Mouse (Mus musculus) stomach, embryonic 14.5 days (tissue): ENCODE results near the gene Tril. TPM values are rescaled to one million over a fixed set of nuclear protein-coding genes. Genes with fewer than 3 reads are reported as not detected.

Source experiments
- ATAC-seq: fragments of 200-750 bp; cut with Nextera tagmentation; 2 replicates; pipeline ENCODE4 v1.8.0; 2017; ENCODE audit warnings: low read depth, moderate TSS enrichment; ENCODE audit not compliant: insufficient number of reproducible peaks, insufficient read depth, low FRiP score
- H3K27ac ChIP-seq: fragments of 300-500 bp; sonication (generic); 2 replicates; pipeline ENCODE4 v1.5.1; 2014; ENCODE audit warnings: mild to moderate bottlenecking, low read length, moderate library complexity, mixed read lengths
- H3K27me3 ChIP-seq: fragments of 300-500 bp; sonication (generic); 2 replicates; pipeline ENCODE4 v1.6.1; 2014; ENCODE audit warnings: low read length, control low read depth, mixed read lengths; ENCODE audit not compliant: control insufficient read depth, insufficient read depth
- H3K36me3 ChIP-seq: fragments of 300-500 bp; sonication (generic); 2 replicates; pipeline ENCODE4 v1.6.1; 2014; ENCODE audit warnings: mild to moderate bottlenecking, control low read depth, low read length, moderate library complexity, mixed read lengths; ENCODE audit not compliant: control insufficient read depth, insufficient read depth
- H3K4me1 ChIP-seq: fragments of 300-500 bp; sonication (generic); 2 replicates; pipeline ENCODE4 v1.6.1; 2014; ENCODE audit warnings: low read length, control low read depth, mixed read lengths; ENCODE audit not compliant: control insufficient read depth, insufficient read depth
- H3K4me2 ChIP-seq: fragments of 300-500 bp; sonication (generic); replicated peaks from 2 replicates; pipeline ENCODE4 v1.6.1; 2014; ENCODE audit warnings: low read depth, low read length, control low read depth
- H3K4me3 ChIP-seq: fragments of 300-500 bp; sonication (generic); 2 replicates; pipeline ENCODE4 v1.5.1; 2014; ENCODE audit warnings: low read depth, low read length, control low read depth
- H3K9ac ChIP-seq: fragments of 300-500 bp; sonication (generic); replicated peaks from 2 replicates; pipeline ENCODE4 v1.6.1; 2014; ENCODE audit warnings: low read depth, mild to moderate bottlenecking, control low read depth, low read length, moderate library complexity, mixed read lengths
- H3K9me3 ChIP-seq: fragments of 300-500 bp; sonication (generic); 2 replicates; pipeline ENCODE4 v1.6.1; 2016; ENCODE audit warnings: low read depth, low read length, control low read depth; ENCODE audit not compliant: control insufficient read depth
- WGBS: fragments of 180-500 bp; shearing (Covaris S2); extraction: QIAGEN DNeasy Blood & Tissue Kit; methylation state at CpG from one replicate; pipeline ENCODE4 v1.1.7; 2014; 5-methylcytosine and 5-hydroxymethylcytosine counted together
- polyA plus RNA-seq: library from polyadenylated mRNA; unstranded; fragments of >200 nt; fragmentation: Nextera tagmentation; extraction: Ambion mirVana; gene quantifications from 2 replicates; pipeline ENCODE4 v1.2.1, GENCODE M21; 2014

Gene Tril
- polyA plus RNA-seq, 1 experiment from 2014 or later, result 24.0 TPM

GRCm38 (mm10) chr6:53844626-53845025 is 24.0 kb upstream of the Tril start:
- Histone ChIP-seq H3K36me3 (no peaks in the 10 kb centered on the region), H3K4me2 (no peak overlapping the region), H3K27me3 (no peaks in the 10 kb centered on the region), H3K4me3 (no peak overlapping the region), H3K9ac (no peak overlapping the region), H3K9me3 (no peaks in the 10 kb centered on the region), H3K4me1 (no peaks in the 10 kb centered on the region), H3K27ac (no peak overlapping the region)
- 96% methylated on average over 17 of the region's 17 CpGs for WGBS
- ATAC-seq, result no peak

- Histone ChIP-seq H3K4me2 (no peak overlapping the region), H3K36me3 (no peaks in the 10 kb centered on the region), H3K4me1 (no peaks in the 10 kb centered on the region), H3K9ac (no peak overlapping the region), H3K27ac (no peak overlapping the region), H3K27me3 (no peaks in the 10 kb centered on the region), H3K9me3 (peaks cover 2% of the 10 kb centered on the region; the same call in 1 of the 2 replicates), H3K4me3 (no peak overlapping the region)
- WGBS, result 55% methylated on average over 4 of the region's 4 CpGs
- no peak for ATAC-seq
These were observed 4.6 kb upstream of the Tril start for GRCm38 (mm10) chr6:53825213-53825612.

GRCm38 (mm10) chr6:53821041-53821501 is 441 bp upstream of the Tril start:
- Histone ChIP-seq H3K4me2 (peak overlapping the region; percentile 47), H3K27me3 (no peaks in the 10 kb centered on the region), H3K9me3 (no peaks in the 10 kb centered on the region), H3K4me1 (peaks cover 12% of the 10 kb centered on the region; the same call in 1 of the 2 replicates), H3K9ac (peak overlapping the region; percentile 56), H3K27ac (peak overlapping the region; percentile 98), H3K4me3 (peak overlapping the region; percentile 68), H3K36me3 (no peaks in the 10 kb centered on the region)
- ATAC-seq, result no peak
- 4% methylated on average over 18 of the region's 18 CpGs for WGBS

- no peaks in the 10 kb centered on the region for H3K27me3 ChIP-seq
- H3K9ac ChIP-seq, result peak overlapping the region; percentile 56
- no peaks in the 10 kb centered on the region for H3K9me3 ChIP-seq
- H3K36me3 ChIP-seq, result no peaks in the 10 kb centered on the region
- peak overlapping the region; percentile 68 for H3K4me3 ChIP-seq
- H3K27ac ChIP-seq, result peak overlapping the region; percentile 98
- 0 out of 2 replicates have a peak, but pooled peaks have one; percentile 11 for ATAC-seq
- WGBS, result under 1% methylated on average over 64 of the region's 64 CpGs
- peaks cover 12% of the 10 kb centered on the region; the same call in 1 of the 2 replicates for H3K4me1 ChIP-seq
- H3K4me2 ChIP-seq, result peak overlapping the region; percentile 47
These were observed 707 bp downstream of the Tril start for GRCm38 (mm10) chr6:53819761-53820485.

- peak overlapping the region; percentile 98; the same call in 1 of the 2 replicates for H3K27ac ChIP-seq
- H3K4me1 ChIP-seq, result peaks cover 12% of the 10 kb centered on the region; the same call in 1 of the 2 replicates
- ATAC-seq, result peak; percentile 34
- H3K9ac ChIP-seq, result peak overlapping the region; percentile 56
- WGBS, result 3% methylated on average over 52 of the region's 52 CpGs
- H3K4me2 ChIP-seq, result peak overlapping the region; percentile 47
- no peaks in the 10 kb centered on the region for H3K9me3 ChIP-seq
- no peaks in the 10 kb centered on the region for H3K36me3 ChIP-seq
- no peaks in the 10 kb centered on the region for H3K27me3 ChIP-seq
- H3K4me3 ChIP-seq, result peak overlapping the region; percentile 68
These were observed 1.6 kb downstream of the Tril start for GRCm38 (mm10) chr6:53818732-53819661.

GRCm38 (mm10) chr6:53818264-53818731 is 2.3 kb downstream of the Tril start:
- ATAC-seq, result no peak
- H3K27ac ChIP-seq, result no peak overlapping the region
- no peaks in the 10 kb centered on the region for H3K36me3 ChIP-seq
- H3K4me1 ChIP-seq, result peaks cover 12% of the 10 kb centered on the region; the same call in 1 of the 2 replicates
- H3K9me3 ChIP-seq, result no peaks in the 10 kb centered on the region
- H3K4me2 ChIP-seq, result peak overlapping the region; percentile 47
- H3K4me3 ChIP-seq, result peak overlapping the region; percentile 68
- H3K9ac ChIP-seq, result peak overlapping the region; percentile 56
- under 1% methylated on average over 42 of the region's 42 CpGs for WGBS
- H3K27me3 ChIP-seq, result no peaks in the 10 kb centered on the region

GRCm38 (mm10) chr6:53817763-53818174 is 2.9 kb downstream of the Tril start:
- Histone ChIP-seq H3K36me3 (no peaks in the 10 kb centered on the region), H3K9ac (peak overlapping the region; percentile 56; the same call in 1 of the 2 replicates), H3K4me1 (peaks cover 12% of the 10 kb centered on the region; the same call in 1 of the 2 replicates), H3K27ac (no peak overlapping the region), H3K4me3 (peak overlapping the region; percentile 68), H3K9me3 (no peaks in the 10 kb centered on the region), H3K4me2 (peak overlapping the region; percentile 47), H3K27me3 (no peaks in the 10 kb centered on the region)
- 21% methylated on average over 33 of the region's 33 CpGs for WGBS
- no peak for ATAC-seq

GRCm38 (mm10) chr6:53816661-53817060 is 4.0 kb downstream of the Tril start:
- Histone ChIP-seq H3K4me1 (peaks cover 12% of the 10 kb centered on the region; the same call in 1 of the 2 replicates), H3K4me3 (no peak overlapping the region), H3K27me3 (no peaks in the 10 kb centered on the region), H3K36me3 (no peaks in the 10 kb centered on the region), H3K9me3 (no peaks in the 10 kb centered on the region), H3K27ac (no peak overlapping the region), H3K9ac (no peak overlapping the region), H3K4me2 (peak overlapping the region; percentile 47)
- no peak for ATAC-seq
- WGBS, result 74% methylated on average over 8 of the region's 8 CpGs
